Mouse (Mus musculus) kidney, adult 2 months (tissue): ENCODE data around the gene Rin1. TPM values are rescaled to one million over a fixed set of nuclear protein-coding genes. Genes with fewer than 3 reads are reported as not detected.

ENCODE experiments used
- DNase-seq: peaks from one replicate; pipeline ENCODE4 v3.0.0; 2021
- H3K27ac ChIP-seq: fragments of 200-500 bp; 2 replicates; pipeline ENCODE4 v1.5.1; 2012; ENCODE audit warnings: low read depth, low read length, control low read depth, inconsistent platforms; ENCODE audit not compliant: insufficient read depth
- H3K27me3 ChIP-seq: fragments of 200-500 bp; replicated peaks from 2 replicates; pipeline ENCODE4 v1.6.1; 2012; ENCODE audit warnings: mild to moderate bottlenecking, moderate library complexity, low read length, inconsistent platforms; ENCODE audit not compliant: control insufficient read depth, insufficient read depth
- H3K36me3 ChIP-seq: fragments of 200-500 bp; 2 replicates; pipeline ENCODE4 v1.6.1; 2012; ENCODE audit warnings: mild to moderate bottlenecking, moderate library complexity, low read length, inconsistent platforms; ENCODE audit not compliant: control insufficient read depth, insufficient read depth
- H3K4me1 ChIP-seq: fragments of 200-500 bp; 2 replicates; pipeline ENCODE4 v1.6.1; 2011; ENCODE audit warnings: low read length; ENCODE audit not compliant: control insufficient read depth, insufficient read depth
- H3K4me3 ChIP-seq: fragments of 200-500 bp; 2 replicates; pipeline ENCODE4 v1.5.1; 2011; ENCODE audit warnings: mild to moderate bottlenecking, low read depth, low read length, control low read depth; ENCODE audit not compliant: insufficient read depth
- CTCF ChIP-seq: fragments of 200-500 bp; conservative IDR thresholded peaks from 2 replicates; pipeline ENCODE4 v1.5.1; 2011; ENCODE audit warnings: low read depth, mild to moderate bottlenecking, control low read depth, low read length, moderate library complexity, mixed read lengths; ENCODE audit not compliant: insufficient read depth, insufficient read length
- POLR2A ChIP-seq: fragments of 200-500 bp; IDR thresholded peaks from one replicate; pipeline ENCODE4 v1.6.1; 2011; ENCODE audit warnings: low read depth, low read length, control low read depth
- WGBS: fragments of 180-500 bp; shearing (Covaris S2); methylation state at CpG from one replicate; pipeline ENCODE4 v1.1.7; 2018; 5-methylcytosine and 5-hydroxymethylcytosine counted together
- polyA plus RNA-seq: library from polyadenylated mRNA; depleted of rRNA; stranded (reverse); fragments of >200 nt; gene quantifications from 2 replicates; pipeline ENCODE4 v1.2.3, GENCODE M21; 2012

Gene Rin1
- polyA plus RNA-seq, 1 experiment: 2.8 TPM

GRCm38 (mm10) chr19:5089324-5089723, 39.0 kb downstream of the Rin1 start:
- no peak for TF ChIP-seq POLR2A
- no peak for TF ChIP-seq CTCF
- DNase-seq: no peak
- 87% methylated on average over 4 of the region's 4 CpGs for WGBS
- Histone ChIP-seq H3K36me3 (no peaks in the 10 kb centered on the region), H3K4me1 (peaks cover 13% of the 10 kb centered on the region), H3K27ac (no peak overlapping the region), H3K27me3 (no peaks in the 10 kb centered on the region), H3K4me3 (peak overlapping the region; percentile 84; the same call in 1 of the 2 replicates)

GRCm38 (mm10) chr19:5092083-5092482, 41.8 kb downstream of the Rin1 start:
- WGBS: 95% methylated on average over 10 of the region's 10 CpGs
- H3K4me3 ChIP-seq: no peak overlapping the region
- no peak for DNase-seq
- no peak overlapping the region for H3K27ac ChIP-seq
- no peaks in the 10 kb centered on the region for H3K27me3 ChIP-seq
- peaks cover 10% of the 10 kb centered on the region for H3K4me1 ChIP-seq
- H3K36me3 ChIP-seq: no peaks in the 10 kb centered on the region
- TF ChIP-seq CTCF: no peak
- TF ChIP-seq POLR2A: no peak

GRCm38 (mm10) chr19:5093481-5094242, 43.4 kb downstream of the Rin1 start:
- no peak overlapping the region for H3K4me3 ChIP-seq
- no peak for TF ChIP-seq POLR2A
- no peak for TF ChIP-seq CTCF
- H3K27me3 ChIP-seq: no peaks in the 10 kb centered on the region
- 72% methylated on average over 12 of the region's 12 CpGs for WGBS
- H3K4me1 ChIP-seq: peaks cover 5% of the 10 kb centered on the region; the same call in 1 of the 2 replicates
- no peak for DNase-seq
- no peak overlapping the region for H3K27ac ChIP-seq
- no peaks in the 10 kb centered on the region for H3K36me3 ChIP-seq

GRCm38 (mm10) chr19:5094243-5094632, 44.0 kb downstream of the Rin1 start:
- WGBS: 2% methylated on average over 21 of the region's 21 CpGs
- peaks cover 1% of the 10 kb centered on the region; the same call in 1 of the 2 replicates for H3K4me1 ChIP-seq
- DNase-seq: peak; percentile 93
- H3K4me3 ChIP-seq: no peak overlapping the region
- no peak overlapping the region for H3K27ac ChIP-seq
- no peaks in the 10 kb centered on the region for H3K27me3 ChIP-seq
- TF ChIP-seq CTCF (peak; percentile 79), POLR2A (no peak)
- no peaks in the 10 kb centered on the region for H3K36me3 ChIP-seq

GRCm38 (mm10) chr19:5094746-5095417, 44.6 kb downstream of the Rin1 start:
- no peaks in the 10 kb centered on the region for H3K4me1 ChIP-seq
- no peaks in the 10 kb centered on the region for H3K27me3 ChIP-seq
- WGBS: 37% methylated on average over 11 of the region's 11 CpGs
- TF ChIP-seq CTCF (no peak), POLR2A (no peak)
- no peaks in the 10 kb centered on the region for H3K36me3 ChIP-seq
- DNase-seq: no peak
- H3K27ac ChIP-seq: no peak overlapping the region
- H3K4me3 ChIP-seq: no peak overlapping the region

- 7% methylated on average over 9 of the region's 9 CpGs for WGBS
- TF ChIP-seq POLR2A (no peak), CTCF (no peak)
- no peaks in the 10 kb centered on the region for H3K27me3 ChIP-seq
- H3K4me3 ChIP-seq: no peak overlapping the region
- H3K4me1 ChIP-seq: no peaks in the 10 kb centered on the region
- no peak for DNase-seq
- no peak overlapping the region for H3K27ac ChIP-seq
- H3K36me3 ChIP-seq: no peaks in the 10 kb centered on the region
Measured at GRCm38 (mm10) chr19:5095887-5096474, 45.7 kb downstream of the Rin1 start.
